Mouse (Mus musculus) cerebellum, adult 2 months (tissue): Measurements from ENCODE around the gene Tinagl1. TPM values are rescaled to one million over a fixed set of nuclear protein-coding genes. Genes with fewer than 3 reads are reported as not detected.

Experiments used
- DNase-seq, 2 experiments: peaks; one replicate each; pipeline ENCODE4 v3.0.0; 2021
- H3K27ac ChIP-seq: fragments of 200-500 bp; 2 replicates; pipeline ENCODE4 v1.5.1; 2012; ENCODE audit warnings: low read length, control low read depth, inconsistent platforms; ENCODE audit not compliant: insufficient read depth
- H3K27me3 ChIP-seq: fragments of 200-500 bp; 2 replicates; pipeline ENCODE4 v1.6.1; 2012; ENCODE audit warnings: inconsistent platforms, mild to moderate bottlenecking, low read length, moderate library complexity; ENCODE audit not compliant: control insufficient read depth, insufficient read depth
- H3K4me1 ChIP-seq: fragments of 200-500 bp; 2 replicates; pipeline ENCODE4 v1.6.1; 2011; ENCODE audit warnings: low read length; ENCODE audit not compliant: control insufficient read depth, insufficient read depth
- H3K4me3 ChIP-seq: fragments of 200-500 bp; replicated peaks from 2 replicates; pipeline ENCODE3; 2011; ENCODE audit warnings: mild to moderate bottlenecking, low read depth, low read length, control low read depth; ENCODE audit not compliant: insufficient read depth
- CTCF ChIP-seq: fragments of 200-500 bp; IDR thresholded peaks from 2 replicates; pipeline ENCODE4 v1.5.1; 2011; ENCODE audit warnings: low read depth, mild to moderate bottlenecking, control low read depth, low read length, moderate library complexity, borderline replicate concordance; ENCODE audit not compliant: insufficient read depth
- POLR2A ChIP-seq: fragments of 200-500 bp; IDR thresholded peaks from 2 replicates; pipeline ENCODE4 v1.6.1; 2011; ENCODE audit warnings: low read length, control low read depth, borderline replicate concordance; ENCODE audit not compliant: insufficient read depth
- WGBS: fragments of 180-500 bp; shearing (Covaris S2); methylation state at CpG from one replicate; pipeline ENCODE4 v1.1.7; 2018; 5-methylcytosine and 5-hydroxymethylcytosine counted together
- polyA plus RNA-seq: library from polyadenylated mRNA; depleted of rRNA; stranded (reverse); fragments of >200 nt; gene quantifications from 2 replicates; pipeline ENCODE4 v1.2.3, GENCODE M21; 2012

The Tinagl1 gene
- polyA plus RNA-seq, 1 experiment, result 12.8 TPM

- WGBS, result 37% methylated on average over 9 of the region's 9 CpGs
- Histone ChIP-seq H3K27me3 (no peaks in the 10 kb centered on the region), H3K27ac (no peak overlapping the region)
Measured at GRCm38 (mm10) chr4:130167814-130168213, 7.1 kb downstream of the Tinagl1 start.

GRCm38 (mm10) chr4:130167321-130167720, 7.6 kb downstream of the Tinagl1 start:
- H3K27ac ChIP-seq, result no peak overlapping the region
- H3K4me3 ChIP-seq, result peak overlapping the region; percentile 23
- no peaks in the 10 kb centered on the region for H3K27me3 ChIP-seq
- no peak for DNase-seq
- TF ChIP-seq POLR2A, result no peak
- TF ChIP-seq CTCF, result no peak
- 0 out of 2 replicates have a peak, but pooled peaks cover 4% of the 10 kb centered on the region for H3K4me1 ChIP-seq
- WGBS, result 62% methylated on average over 22 of the region's 22 CpGs

More at GRCm38 (mm10) chr4:130167814-130168213, 7.1 kb downstream of the Tinagl1 start:
- TF ChIP-seq POLR2A, result no peak
- no peak for TF ChIP-seq CTCF
- H3K4me1 ChIP-seq, result 0 out of 2 replicates have a peak, but pooled peaks cover 4% of the 10 kb centered on the region
- DNase-seq, result no peak
- peak overlapping the region; percentile 23 for H3K4me3 ChIP-seq

- Histone ChIP-seq H3K4me1 (0 out of 2 replicates have a peak, but pooled peaks cover 4% of the 10 kb centered on the region), H3K27ac (no peak overlapping the region), H3K27me3 (no peaks in the 10 kb centered on the region), H3K4me3 (no peak overlapping the region)
- WGBS, result 71% methylated on average over 8 of the region's 8 CpGs
- no peak for DNase-seq
- no peak for TF ChIP-seq POLR2A
- no peak for TF ChIP-seq CTCF
Measured at GRCm38 (mm10) chr4:130166592-130166991, 8.3 kb downstream of the Tinagl1 start.

GRCm38 (mm10) chr4:130166061-130166460, 8.9 kb downstream of the Tinagl1 start:
- H3K4me3 ChIP-seq, result no peak overlapping the region
- no peak overlapping the region for H3K27ac ChIP-seq
- DNase-seq, result no peak
- TF ChIP-seq POLR2A (no peak), CTCF (no peak)
- H3K27me3 ChIP-seq, result no peaks in the 10 kb centered on the region
- 76% methylated on average over 18 of the region's 18 CpGs for WGBS
- 0 out of 2 replicates have a peak, but pooled peaks cover 4% of the 10 kb centered on the region for H3K4me1 ChIP-seq

GRCm38 (mm10) chr4:130164121-130164520, 10.8 kb downstream of the Tinagl1 start:
- 0 out of 2 replicates have a peak, but pooled peaks cover 4% of the 10 kb centered on the region for H3K4me1 ChIP-seq
- H3K27ac ChIP-seq, result no peak overlapping the region
- TF ChIP-seq POLR2A (no peak), CTCF (no peak)
- DNase-seq, result no peak
- H3K4me3 ChIP-seq, result no peak overlapping the region
- 87% methylated on average over 6 of the region's 6 CpGs for WGBS
- H3K27me3 ChIP-seq, result no peaks in the 10 kb centered on the region

- 0 out of 2 replicates have a peak, but pooled peaks cover 4% of the 10 kb centered on the region for H3K4me1 ChIP-seq
- H3K4me3 ChIP-seq, result no peak overlapping the region
- 20% methylated on average over 20 of the region's 20 CpGs for WGBS
- no peak for TF ChIP-seq CTCF
- no peak for TF ChIP-seq POLR2A
- no peaks in the 10 kb centered on the region for H3K27me3 ChIP-seq
- DNase-seq, result no peak
- H3K27ac ChIP-seq, result no peak overlapping the region
Measured at GRCm38 (mm10) chr4:130163391-130163861, 11.5 kb downstream of the Tinagl1 start.

- TF ChIP-seq CTCF (no peak), POLR2A (no peak)
- Histone ChIP-seq H3K27me3 (no peaks in the 10 kb centered on the region), H3K4me1 (no peaks in the 10 kb centered on the region), H3K27ac (no peak overlapping the region), H3K4me3 (no peak overlapping the region)
- no peak for DNase-seq
- 23% methylated on average over 4 of the region's 4 CpGs for WGBS
Measured at GRCm38 (mm10) chr4:130161349-130161748, 13.6 kb downstream of the Tinagl1 start.

GRCm38 (mm10) chr4:130156812-130157371, 18.0 kb downstream of the Tinagl1 start:
- H3K27me3 ChIP-seq, result peaks cover 2% of the 10 kb centered on the region; the same call in 1 of the 2 replicates
- DNase-seq, result no peak
- WGBS, result 76% methylated on average over 12 of the region's 12 CpGs

More at GRCm38 (mm10) chr4:130156812-130157371, 18.0 kb downstream of the Tinagl1 start:
- Histone ChIP-seq H3K4me1 (no peaks in the 10 kb centered on the region), H3K4me3 (no peak overlapping the region), H3K27ac (no peak overlapping the region)
- TF ChIP-seq CTCF (no peak), POLR2A (no peak)
